Mouse (Mus musculus) large intestine, adult 2 months (tissue): ENCODE results near the gene Gtpbp1. TPM values are rescaled to one million over a fixed set of nuclear protein-coding genes. Genes with fewer than 3 reads are reported as not detected.

Experiments
- DNase-seq: peaks from one replicate; pipeline ENCODE4 v3.0.0-alpha.2; 2012; ENCODE audit warnings: low read depth, low spot score
- WGBS: fragments of 180-500 bp; shearing (Covaris S2); methylation state at CpG from one replicate; pipeline ENCODE4 v1.1.7; 2018; 5-methylcytosine and 5-hydroxymethylcytosine counted together
- polyA plus RNA-seq: library from polyadenylated mRNA; depleted of rRNA; stranded (reverse); fragments of >200 nt; gene quantifications from 2 replicates; pipeline ENCODE4 v1.2.3, GENCODE M21; 2012

The Gtpbp1 gene
- polyA plus RNA-seq, 1 experiment = 28.8 TPM

GRCm38 (mm10) chr15:79683707-79684465, 6.8 kb upstream of the Gtpbp1 start:
- no peak for DNase-seq
- WGBS = 25% methylated on average over 19 of the region's 19 CpGs

GRCm38 (mm10) chr15:79684616-79685015, 6.0 kb upstream of the Gtpbp1 start:
- 70% methylated on average over 6 of the region's 6 CpGs for WGBS

GRCm38 (mm10) chr15:79685141-79685641, 5.5 kb upstream of the Gtpbp1 start:
- WGBS = 8% methylated on average over 6 of the region's 6 CpGs
- no peak for DNase-seq

More at GRCm38 (mm10) chr15:79684616-79685015, 6.0 kb upstream of the Gtpbp1 start:
- no peak for DNase-seq

GRCm38 (mm10) chr15:79686046-79686869, 4.4 kb upstream of the Gtpbp1 start:
- WGBS = 9% methylated on average over 15 of the region's 15 CpGs

GRCm38 (mm10) chr15:79687175-79687574, 3.5 kb upstream of the Gtpbp1 start:
- no peak for DNase-seq
- under 1% methylated on average over 33 of the region's 33 CpGs for WGBS

More at GRCm38 (mm10) chr15:79686046-79686869, 4.4 kb upstream of the Gtpbp1 start:
- no peak for DNase-seq

- WGBS = under 1% methylated on average over 72 of the region's 72 CpGs
Observed at GRCm38 (mm10) chr15:79687646-79688267, 2.9 kb upstream of the Gtpbp1 start, which contains the start of gene Josd1. Josd1 (minus strand) TSS chr15:79687919.

GRCm38 (mm10) chr15:79688268-79688956, 2.2 kb upstream of the Gtpbp1 start:
- no peak for DNase-seq
- 4% methylated on average over 8 of the region's 8 CpGs for WGBS

More at GRCm38 (mm10) chr15:79687646-79688267, 2.9 kb upstream of the Gtpbp1 start, which contains the start of gene Josd1:
- no peak for DNase-seq

- no peak for DNase-seq
- WGBS = 7% methylated on average over 24 of the region's 24 CpGs
Observed at GRCm38 (mm10) chr15:79689662-79690425, 801 bp upstream of the Gtpbp1 start.

GRCm38 (mm10) chr15:79691023-79691508, 421 bp downstream of the Gtpbp1 start:
- no peak for DNase-seq
- WGBS = under 1% methylated on average over 53 of the region's 53 CpGs

GRCm38 (mm10) chr15:79692334-79692733, 1.7 kb downstream of the Gtpbp1 start:
- WGBS = 24% methylated on average over 5 of the region's 5 CpGs
- DNase-seq = no peak

- 75% methylated on average over 11 of the region's 11 CpGs for WGBS
- DNase-seq = no peak
Observed at GRCm38 (mm10) chr15:79693740-79694139, 3.1 kb downstream of the Gtpbp1 start.

- WGBS = 87% methylated on average over 4 of the region's 4 CpGs
- no peak for DNase-seq
Observed at GRCm38 (mm10) chr15:79694512-79694911, 3.9 kb downstream of the Gtpbp1 start.

GRCm38 (mm10) chr15:79695516-79695915, 4.9 kb downstream of the Gtpbp1 start:
- 36% methylated on average over 3 of the region's 3 CpGs for whole genome bisulfite sequencing
- no peak for DNase-seq

GRCm38 (mm10) chr15:79696508-79696907, 5.9 kb downstream of the Gtpbp1 start:
- DNase-seq = no peak
- 90% methylated on average over 2 of the region's 2 CpGs for WGBS

GRCm38 (mm10) chr15:79697011-79697410, 6.4 kb downstream of the Gtpbp1 start:
- 57% methylated on average over 6 of the region's 6 CpGs for WGBS
- DNase-seq = no peak

- 50% methylated on average over 9 of the region's 9 CpGs for WGBS
- no peak for DNase-seq
Observed at GRCm38 (mm10) chr15:79697558-79698187, 7.0 kb downstream of the Gtpbp1 start.

- no peak for DNase-seq
- WGBS = 81% methylated on average over 17 of the region's 17 CpGs
Observed at GRCm38 (mm10) chr15:79706603-79707214, 16.1 kb downstream of the Gtpbp1 start.
